Mouse (Mus musculus): ENCODE data around the gene Mettl8. TPM values are rescaled to one million over a fixed set of nuclear protein-coding genes. Genes with fewer than 3 reads are reported as not detected.

Gene Mettl8
- total and polyA plus RNA-seq, 3 experiments = 20.0 to 21.7 TPM; not detected in 1

- TF ChIP-seq POLR2AphosphoS2 (IDR thresholded peaks at IDR 0.05; ENCODE audit: low read length) (no peak), BHLHE40 (IDR thresholded peaks at IDR 0.05; ENCODE audit: borderline replicate concordance, low read depth, low read length) (peak; percentile 32; the same call in 1 of the 2 replicates), MYC (IDR thresholded peaks at IDR 0.05; ENCODE audit: low read depth, low read length) (0 out of 2 replicates have a peak, but pooled peaks have one; percentile 55), MEF2A (IDR thresholded peaks at IDR 0.05; ENCODE audit: extremely low read depth, insufficient replicate concordance, low read depth, low read length, poor library complexity, severe bottlenecking) (no peak), MAX (IDR thresholded peaks at IDR 0.05; ENCODE audit: low read length) (peak; percentile 76; the same call in 1 of the 2 replicates), ZMIZ1 (IDR thresholded peaks at IDR 0.05; ENCODE audit: low read depth, low read length) (no peak), TCF12 (IDR thresholded peaks at IDR 0.05; ENCODE audit: low read depth, low read length) (no peak), CHD1 (IDR thresholded peaks at IDR 0.05; ENCODE audit: low read depth, low read length) (no peak), MAZ (IDR thresholded peaks at IDR 0.05; ENCODE audit: low read depth, low read length) (no peak), NRF1 (IDR thresholded peaks at IDR 0.05; ENCODE audit: insufficient read depth, low read depth, low read length, poor library complexity, severe bottlenecking) (no peak), MAFK (IDR thresholded peaks at IDR 0.05; ENCODE audit: borderline replicate concordance, low read depth, low read length) (no peak), MYB (IDR thresholded peaks at IDR 0.05; ENCODE audit: low read depth, low read length) (no peak), TBP (IDR thresholded peaks at IDR 0.05; ENCODE audit: low read depth, low read length) (peak; percentile 47; the same call in 1 of the 2 replicates)
Measured at GRCm38 (mm10) chr2:71031973-71032794, 23.2 kb downstream of the Mettl8 start (continued).

- H3K9me3 ChIP-seq (replicated peaks; ENCODE audit: insufficient read depth, low read length) = no peaks in the 10 kb centered on the region
Measured at GRCm38 (mm10) chr2:71030663-71031062, 24.7 kb downstream of the Mettl8 start.

GRCm38 (mm10) chr2:71027631-71028030 is 27.8 kb downstream of the Mettl8 start:
- Histone ChIP-seq H3K27ac (ENCODE audit: control insufficient read depth, low read depth, low read length) (no peak overlapping the region), H3K79me2 (ENCODE audit: control insufficient read depth, insufficient read depth, low read length, poor library complexity) (0 out of 2 replicates have a peak, but pooled peaks cover 2% of the 10 kb centered on the region), H3K4me3 (ENCODE audit: control insufficient read depth in 1 of 2, insufficient read depth in 1 of 2, low read depth in 2 of 2, low read length in 2 of 2) (no peak overlapping the region), H3K36me3 (ENCODE audit: control insufficient read depth in 1 of 2, insufficient read depth in 2 of 2, low read length in 2 of 2) (peaks cover 0 to 8% of the 10 kb centered on the region in 2 experiments; a peak in 2 of 4 replicates), H3K9me3 (replicated peaks; ENCODE audit: insufficient read depth, low read length) (no peaks in the 10 kb centered on the region), H3K9ac (ENCODE audit: control insufficient read depth, low read depth, low read length, poor library complexity, severe bottlenecking) (no peak overlapping the region), H3K27me3 (ENCODE audit: control insufficient read depth in 1 of 2, insufficient read depth in 2 of 2, low read length in 2 of 2) (no peaks in the 10 kb centered on the region), H3K4me1 (ENCODE audit: control insufficient read depth in 1 of 2, insufficient read depth in 2 of 2, low read length in 2 of 2) (peaks cover 4 to 11% of the 10 kb centered on the region in 2 experiments)
- TF ChIP-seq SIN3A (IDR thresholded peaks at IDR 0.05; ENCODE audit: low read length) (no peak), MYC (IDR thresholded peaks at IDR 0.05; ENCODE audit: low read depth, low read length) (no peak), ZMIZ1 (IDR thresholded peaks at IDR 0.05; ENCODE audit: low read depth, low read length) (no peak), MYB (IDR thresholded peaks at IDR 0.05; ENCODE audit: low read depth, low read length) (no peak), POLR2AphosphoS5 (IDR thresholded peaks at IDR 0.05; ENCODE audit: borderline replicate concordance, low read depth, low read length) (no peak), KAT2A (conservative IDR thresholded peaks at IDR 0.05; ENCODE audit: low read depth, low read length) (no peak), ZC3H11A (IDR thresholded peaks at IDR 0.05; ENCODE audit: low read depth, low read length) (no peak), MAZ (IDR thresholded peaks at IDR 0.05; ENCODE audit: low read depth, low read length) (no peak), POLR2AphosphoS2 (IDR thresholded peaks at IDR 0.05; ENCODE audit: low read length) (no peak), USF1 (IDR thresholded peaks at IDR 0.05; ENCODE audit: low read depth, low read length) (no peak)
- DNase-seq (ENCODE audit: low read depth, low spot score) = no peak

More at GRCm38 (mm10) chr2:71030663-71031062, 24.7 kb downstream of the Mettl8 start:
- TF ChIP-seq UBTF (IDR thresholded peaks at IDR 0.05; ENCODE audit: borderline replicate concordance, insufficient read depth, low read depth, low read length) = no peak
- no peaks in the 10 kb centered on the region for H3K79me2 ChIP-seq (ENCODE audit: control insufficient read depth, insufficient read depth, low read length, poor library complexity)
- H3K27me3 ChIP-seq (ENCODE audit: control insufficient read depth in 1 of 2, insufficient read depth in 2 of 2, low read length in 2 of 2) = no peaks in the 10 kb centered on the region
- H3K4me1 ChIP-seq (ENCODE audit: control insufficient read depth in 1 of 2, insufficient read depth in 2 of 2, low read length in 2 of 2) = peaks cover 6 to 11% of the 10 kb centered on the region in 2 experiments
- no peak overlapping the region for H3K4me3 ChIP-seq (ENCODE audit: control insufficient read depth in 1 of 2, insufficient read depth in 1 of 2, low read depth in 2 of 2, low read length in 2 of 2)
- H3K27ac ChIP-seq (ENCODE audit: control insufficient read depth, low read depth, low read length) = no peak overlapping the region
- H3K36me3 ChIP-seq (ENCODE audit: control insufficient read depth in 1 of 2, insufficient read depth in 2 of 2, low read length in 2 of 2) = peaks cover 0 to 8% of the 10 kb centered on the region in 2 experiments; a peak in 2 of 4 replicates
- no peak overlapping the region for H3K9ac ChIP-seq (ENCODE audit: control insufficient read depth, low read depth, low read length, poor library complexity, severe bottlenecking)
- no peak for DNase-seq (ENCODE audit: low read depth, low spot score)
